Mouse (Mus musculus): ENCODE measurements around the gene Psmc3.

Psmc3 gene

GRCm38 (mm10) chr2:91053181-91053933 lies 452 bp upstream of the Psmc3 start:
- peak; percentile 42 for DNase-seq (ENCODE audit: low read depth)

DNA sequence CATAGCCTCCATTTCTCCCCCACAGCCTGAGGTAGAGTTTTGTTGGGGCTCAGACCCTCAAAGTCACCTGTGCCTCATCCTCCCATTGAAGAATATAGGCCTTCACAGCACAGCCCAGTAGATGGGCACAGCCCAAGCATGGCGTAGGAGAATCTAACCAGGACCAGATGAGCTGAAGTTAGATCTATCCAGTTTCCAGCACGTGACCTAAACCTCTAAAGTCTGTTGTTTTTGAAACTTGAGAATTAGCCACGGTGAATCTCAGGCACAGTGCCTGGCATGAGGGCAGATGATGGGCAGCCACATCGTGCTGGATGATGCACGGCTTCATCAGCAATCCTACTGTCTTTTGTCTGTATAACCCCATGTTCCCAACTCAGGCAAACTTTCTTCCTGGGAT lies 4.6 kb downstream of the Psmc3 start:
- DNase-seq (ENCODE audit: low read depth): no peak

DNA sequence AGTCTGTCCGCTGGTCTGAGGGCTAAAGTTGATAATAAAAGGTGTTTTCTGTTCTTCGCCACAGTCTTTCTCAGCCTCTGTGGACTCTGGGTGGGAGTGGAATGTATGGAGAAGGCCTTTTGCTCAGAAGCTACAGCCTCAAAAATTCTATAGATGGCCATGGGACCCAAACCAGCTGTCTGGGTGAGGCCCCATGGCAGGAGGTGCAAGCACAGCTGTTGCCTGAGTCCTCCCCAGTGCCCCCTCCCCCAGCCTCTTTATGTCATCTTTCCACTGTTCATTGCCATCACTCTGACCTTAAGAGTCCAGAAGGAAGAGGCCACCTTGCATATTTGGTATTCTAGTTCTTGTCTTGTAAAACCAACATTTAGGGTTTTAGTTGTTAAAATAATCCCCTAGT lies 5.6 kb downstream of the Psmc3 start:
- DNase-seq (ENCODE audit: low read depth): no peak

GRCm38 (mm10) chr2:91060544-91061355 lies 6.9 kb downstream of the Psmc3 start:
- DNase-seq (ENCODE audit: low read depth): peak; percentile 27

GRCm38 (mm10) chr2:91061849-91062481 lies 8.2 kb downstream of the Psmc3 start:
- no peak for DNase-seq (ENCODE audit: low read depth)

DNA sequence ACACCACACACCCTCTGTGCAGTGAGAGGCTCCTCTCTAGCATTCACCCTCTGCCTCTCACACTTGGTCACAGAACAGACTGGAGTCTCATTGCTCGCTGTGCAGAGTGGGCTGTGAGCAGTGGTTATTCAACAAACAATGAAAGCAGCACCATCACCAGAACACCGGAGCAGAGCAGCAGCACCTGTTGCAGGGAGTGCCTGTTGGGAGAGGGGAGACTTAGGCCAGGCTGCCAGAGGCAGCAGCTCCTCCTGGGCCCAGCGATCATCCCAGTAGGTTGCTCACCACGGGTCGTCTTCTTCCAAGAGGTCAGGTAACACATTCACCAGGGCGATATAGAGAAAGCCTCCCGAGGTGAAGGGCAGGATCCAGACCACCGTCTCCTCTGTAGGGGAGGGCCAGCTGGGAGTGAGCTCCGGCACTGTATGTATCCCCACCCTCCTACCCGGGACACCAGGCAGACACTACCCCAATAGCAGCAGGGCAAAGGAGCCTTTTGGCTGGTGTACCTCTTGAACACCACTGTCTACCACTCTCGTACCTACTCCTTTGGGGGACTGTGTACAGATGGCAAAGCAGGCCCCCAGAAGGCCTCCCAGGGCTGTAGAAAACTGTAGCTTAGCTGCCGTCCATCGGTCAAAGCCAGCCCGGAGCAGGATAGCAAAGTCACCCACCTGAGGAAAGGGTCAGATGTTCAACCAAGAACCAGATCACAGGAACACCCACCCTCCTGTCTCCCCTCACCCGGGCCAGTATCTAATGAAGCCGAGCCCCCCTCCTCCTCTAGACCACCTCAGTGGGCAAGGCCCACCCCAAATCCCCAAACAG lies 9.2 kb downstream of the Psmc3 start:
- no peak for DNase-seq (ENCODE audit: low read depth)

- no peak for DNase-seq (ENCODE audit: low read depth)
Measured at GRCm38 (mm10) chr2:91064211-91064610, 10.4 kb downstream of the Psmc3 start.

GRCm38 (mm10) chr2:91065544-91065943 lies 11.7 kb downstream of the Psmc3 start:
- peak; percentile 66 for DNase-seq (ENCODE audit: low read depth)

DNA sequence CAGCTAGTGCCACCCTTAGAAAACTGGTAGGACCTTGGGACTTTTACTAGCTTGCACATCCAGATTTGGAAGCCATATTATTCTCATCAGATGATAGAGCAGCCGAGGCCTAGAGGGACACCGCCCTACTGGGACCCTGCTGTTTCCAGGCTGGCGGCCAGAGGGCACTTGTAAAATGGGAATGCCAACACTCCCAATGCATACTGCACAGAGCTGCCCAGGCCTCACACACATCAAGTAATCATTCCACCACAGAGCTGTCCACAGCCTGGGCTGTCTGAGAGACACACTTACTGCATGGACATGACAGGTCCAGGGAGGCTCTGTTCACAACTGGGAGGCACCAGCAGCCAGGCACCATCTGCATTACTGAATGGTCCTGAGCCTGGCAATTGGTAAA lies 12.6 kb downstream of the Psmc3 start:
- no peak for DNase-seq (ENCODE audit: low read depth)

DNA sequence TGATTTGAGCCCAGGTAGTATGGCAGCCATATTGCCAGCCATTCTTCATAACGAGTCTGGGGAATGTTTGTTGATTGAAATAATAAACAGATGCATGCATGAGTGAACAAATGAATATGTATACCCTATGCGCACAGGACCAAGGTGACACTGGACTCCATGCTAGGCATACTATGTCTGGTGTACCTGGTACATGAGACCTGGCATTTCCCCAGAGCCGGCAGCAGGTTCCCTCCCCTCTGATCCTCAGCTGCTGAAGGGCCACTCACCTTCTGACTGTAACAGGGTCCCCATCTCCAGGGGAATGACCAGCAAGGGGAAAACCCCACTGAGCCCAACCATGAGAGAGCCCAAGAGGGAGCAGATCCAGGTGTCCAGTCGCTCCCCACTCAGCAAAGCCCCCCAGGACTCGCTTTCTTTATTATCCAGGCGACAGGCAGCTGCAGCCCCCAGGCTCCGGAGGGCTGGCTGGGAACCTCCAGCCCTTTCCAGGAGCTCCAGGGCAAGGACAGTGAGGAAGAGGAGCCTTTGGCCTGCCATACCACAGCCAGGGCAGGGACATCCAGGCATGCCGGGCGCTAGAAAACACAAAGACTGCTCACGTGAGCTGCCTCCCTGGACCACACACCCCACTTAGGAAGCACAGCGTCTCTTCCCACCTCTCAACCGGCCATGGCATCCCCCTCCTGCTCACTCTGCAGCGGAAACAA lies 14.5 kb downstream of the Psmc3 start:
- DNase-seq (ENCODE audit: low read depth): no peak

GRCm38 (mm10) chr2:91068872-91069165 lies 15.0 kb downstream of the Psmc3 start:
- DNase-seq (ENCODE audit: low read depth): no peak

GRCm38 (mm10) chr2:91069306-91070000 lies 15.6 kb downstream of the Psmc3 start:
- peak; percentile 69 for DNase-seq (ENCODE audit: low read depth)

- peak; percentile 97 for DNase-seq (ENCODE audit: low read depth)
Measured at GRCm38 (mm10) chr2:91070076-91070800, 16.4 kb downstream of the Psmc3 start, which contains the start of gene Slc39a13. TSS of gene Slc39a13 (minus strand) at chr2:91070417.

DNA sequence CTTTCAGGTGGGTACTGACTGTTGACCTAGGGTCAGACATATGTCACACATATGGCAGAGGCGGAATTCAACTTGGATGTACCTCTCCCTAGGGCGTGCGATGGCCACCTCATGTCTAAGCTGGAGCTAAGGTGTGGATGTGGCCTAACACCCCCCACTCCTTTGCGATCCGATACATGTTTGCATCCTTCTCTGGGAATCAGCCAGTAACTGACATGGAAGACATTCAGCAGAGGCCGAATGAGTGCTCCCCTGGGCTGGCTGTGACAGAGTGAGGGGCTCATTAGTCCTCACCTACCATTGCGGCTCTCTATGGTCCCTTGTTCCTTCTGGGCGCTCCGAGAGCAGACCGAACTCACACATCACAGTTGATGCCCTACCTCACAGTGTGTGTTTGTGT lies 17.2 kb downstream of the Psmc3 start:
- DNase-seq (ENCODE audit: low read depth): no peak

- no peak for DNase-seq (ENCODE audit: low read depth)
Measured at GRCm38 (mm10) chr2:91072092-91072491, 18.3 kb downstream of the Psmc3 start.

DNA sequence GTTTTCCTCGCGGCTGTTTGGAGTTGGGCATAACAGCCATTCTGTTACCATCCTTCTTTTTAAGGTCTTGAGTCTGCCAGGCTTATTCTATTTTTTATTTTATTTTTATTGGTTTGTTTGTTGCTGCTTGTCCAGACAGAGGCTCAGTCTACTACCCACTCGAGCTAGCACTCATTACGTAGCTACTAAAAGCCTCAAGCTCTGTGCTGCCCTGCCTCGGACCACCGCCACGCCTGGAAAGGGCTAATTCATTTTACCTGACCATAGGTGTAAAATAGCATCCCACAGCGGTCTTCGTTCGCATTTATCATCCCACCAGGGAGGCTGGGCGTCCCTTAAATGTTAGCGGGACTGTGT lies 24.1 kb downstream of the Psmc3 start:
- no peak for DNase-seq (ENCODE audit: low read depth)

DNA sequence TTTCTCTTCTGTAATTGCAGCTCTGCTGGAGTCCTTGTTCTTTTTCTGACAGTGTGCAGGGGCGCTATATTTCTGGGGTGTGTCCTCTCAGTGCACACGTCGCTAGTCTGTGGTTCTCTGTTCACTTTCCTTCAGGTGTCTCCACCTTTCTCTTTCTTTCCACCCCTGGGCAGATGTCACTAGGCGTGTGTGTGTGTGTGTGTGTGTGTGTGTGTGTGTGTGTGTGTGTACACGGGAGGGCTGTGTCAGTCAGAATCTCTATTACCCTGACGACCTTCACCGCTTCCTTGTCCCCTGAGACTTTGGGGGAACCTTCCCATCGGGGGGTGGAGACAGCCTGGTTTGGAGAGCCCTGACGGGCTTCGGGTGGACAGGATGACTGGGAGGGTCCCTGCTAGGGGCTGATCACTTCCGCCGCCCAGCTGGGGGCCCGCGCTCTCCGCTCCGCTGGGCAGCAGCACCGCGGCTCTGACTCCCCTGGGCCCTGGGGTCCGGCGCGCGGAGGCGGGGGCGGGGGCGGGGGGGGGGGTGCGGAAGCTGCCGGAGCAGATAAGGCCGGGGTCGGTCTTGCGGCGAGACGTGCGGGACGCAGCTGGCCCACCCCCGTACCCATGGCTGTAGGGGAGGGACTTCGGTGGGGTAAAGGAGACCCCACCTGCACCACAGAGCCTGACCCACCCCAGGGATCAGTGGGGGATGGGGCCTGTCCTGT lies 24.7 kb downstream of the Psmc3 start:
- no peak for DNase-seq (ENCODE audit: low read depth)

DNA sequence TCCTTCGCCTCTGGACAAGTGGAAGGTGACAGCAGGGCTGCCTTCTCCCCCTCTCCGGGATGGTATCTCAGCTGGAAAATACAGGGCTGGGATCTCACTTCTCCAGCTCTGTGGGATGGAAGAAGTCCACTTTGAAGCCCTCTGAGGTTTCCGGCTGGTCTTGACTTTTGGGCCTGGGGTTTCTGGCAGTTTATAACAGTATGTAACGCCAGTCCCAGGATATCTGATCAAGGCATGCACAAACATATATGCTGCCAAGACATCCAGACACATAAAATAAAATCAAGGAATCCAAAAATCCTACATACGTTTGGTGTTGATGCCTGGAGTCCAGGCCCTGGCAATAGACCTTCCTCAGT lies 25.2 kb downstream of the Psmc3 start:
- DNase-seq (ENCODE audit: low read depth): no peak

DNA sequence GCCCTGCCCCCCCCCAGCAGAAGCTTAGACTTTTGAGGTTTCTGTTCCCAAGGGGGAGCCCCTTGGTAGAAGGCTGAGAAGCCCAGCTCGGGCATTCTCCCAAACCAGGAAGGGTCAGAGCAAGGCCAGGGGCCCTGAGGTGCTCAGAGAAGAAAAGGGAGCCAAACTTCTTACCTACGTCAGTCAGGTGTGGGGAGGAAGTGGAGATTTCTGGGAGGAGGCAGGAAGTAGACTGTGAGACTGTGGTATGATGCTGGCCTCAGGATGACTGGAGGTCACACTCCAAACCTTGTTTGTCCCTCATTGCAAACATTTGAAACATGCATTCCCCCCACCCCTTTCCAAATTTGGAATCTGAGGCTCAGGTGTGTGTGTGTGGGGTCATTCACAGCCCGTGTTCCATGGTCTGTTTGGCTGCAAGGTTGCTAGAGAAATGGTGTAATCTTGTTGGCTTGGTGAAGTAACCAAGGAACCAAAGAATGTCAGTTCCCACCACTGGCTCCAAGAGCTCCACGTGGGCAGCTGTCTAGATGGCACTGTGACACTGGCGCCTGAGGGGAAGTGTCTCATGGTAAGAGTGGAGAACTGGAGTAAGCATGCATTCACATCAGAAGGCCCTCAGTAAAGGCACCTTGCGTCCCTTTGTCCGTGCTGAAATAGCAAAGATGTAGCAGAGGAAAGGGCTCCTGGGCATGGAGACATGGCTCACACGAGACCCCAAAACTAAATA lies 27.1 kb downstream of the Psmc3 start:
- peak; percentile 56 for DNase-seq (ENCODE audit: low read depth)
